Mouse (Mus musculus): Measurements from ENCODE around the gene Oaz1. TPM values are rescaled to one million over a fixed set of nuclear protein-coding genes. Genes with fewer than 3 reads are reported as not detected.

Oaz1 gene
- polyA plus RNA-seq, 1 experiment from 2014 or later: 1,786 TPM

GRCm38 (mm10) chr10:80841685-80842084 is 15.2 kb downstream of the Oaz1 start:
- H3K4me1 ChIP-seq: peaks cover 14% of the 10 kb centered on the region
- H3K27me3 ChIP-seq: peaks cover 69% of the 10 kb centered on the region
- WGBS: 68% methylated on average over 2 of the region's 2 CpGs
- H3K27ac ChIP-seq: no peak overlapping the region
- no peaks in the 10 kb centered on the region for H3K9me3 ChIP-seq
- no peak overlapping the region for H3K4me2 ChIP-seq (replicated peaks)
- H3K36me3 ChIP-seq: no peaks in the 10 kb centered on the region
- ATAC-seq (ENCODE audit: insufficient number of reproducible peaks, insufficient read depth, low FRiP score, low TSS enrichment): no peak
- 0 out of 2 replicates have a peak overlapping the region, but pooled peaks have one; percentile 5 for H3K9ac ChIP-seq
- H3K4me3 ChIP-seq: no peak overlapping the region

DNA sequence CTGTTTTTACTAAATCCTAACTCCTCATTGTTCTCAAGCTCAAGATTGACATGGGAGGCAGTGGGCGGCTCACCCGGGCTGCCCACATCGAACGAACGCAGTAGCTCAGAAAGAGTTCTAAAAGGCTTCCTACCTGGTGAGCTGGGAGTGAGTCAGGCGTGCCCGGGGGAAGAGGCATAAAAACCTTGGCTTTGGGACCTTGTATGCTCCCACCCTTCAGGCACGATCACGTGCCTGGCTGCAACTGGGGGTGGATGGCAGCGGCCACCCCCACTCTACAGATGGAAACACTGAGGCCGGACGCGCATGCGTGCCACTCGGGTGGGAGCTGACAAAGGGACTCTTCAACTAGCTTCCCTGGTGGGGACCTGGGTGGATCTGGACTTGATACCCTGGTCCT is 15.9 kb downstream of the Oaz1 start:
- H3K27ac ChIP-seq: no peak overlapping the region
- no peaks in the 10 kb centered on the region for H3K9me3 ChIP-seq
- ATAC-seq (ENCODE audit: insufficient number of reproducible peaks, insufficient read depth, low FRiP score, low TSS enrichment): no peak
- peaks cover 14% of the 10 kb centered on the region for H3K4me1 ChIP-seq
- no peaks in the 10 kb centered on the region for H3K36me3 ChIP-seq
- no peak overlapping the region for H3K4me2 ChIP-seq (replicated peaks)
- no peak overlapping the region for H3K9ac ChIP-seq
- WGBS: 84% methylated on average over 15 of the region's 15 CpGs
- peaks cover 62% of the 10 kb centered on the region for H3K27me3 ChIP-seq
- H3K4me3 ChIP-seq: no peak overlapping the region

GRCm38 (mm10) chr10:80843087-80843930 is 16.9 kb downstream of the Oaz1 start:
- WGBS: 8% methylated on average over 32 of the region's 32 CpGs
- peaks cover 55% of the 10 kb centered on the region for H3K27me3 ChIP-seq
- H3K4me3 ChIP-seq: peak overlapping the region; percentile 54
- peak overlapping the region; percentile 94 for H3K4me2 ChIP-seq (replicated peaks)
- peaks cover 10% of the 10 kb centered on the region for H3K4me1 ChIP-seq
- H3K9ac ChIP-seq: peak overlapping the region; percentile 65
- no peak for ATAC-seq (ENCODE audit: insufficient number of reproducible peaks, insufficient read depth, low FRiP score, low TSS enrichment)
- no peaks in the 10 kb centered on the region for H3K9me3 ChIP-seq
- no peaks in the 10 kb centered on the region for H3K36me3 ChIP-seq
- H3K27ac ChIP-seq: no peak overlapping the region

DNA sequence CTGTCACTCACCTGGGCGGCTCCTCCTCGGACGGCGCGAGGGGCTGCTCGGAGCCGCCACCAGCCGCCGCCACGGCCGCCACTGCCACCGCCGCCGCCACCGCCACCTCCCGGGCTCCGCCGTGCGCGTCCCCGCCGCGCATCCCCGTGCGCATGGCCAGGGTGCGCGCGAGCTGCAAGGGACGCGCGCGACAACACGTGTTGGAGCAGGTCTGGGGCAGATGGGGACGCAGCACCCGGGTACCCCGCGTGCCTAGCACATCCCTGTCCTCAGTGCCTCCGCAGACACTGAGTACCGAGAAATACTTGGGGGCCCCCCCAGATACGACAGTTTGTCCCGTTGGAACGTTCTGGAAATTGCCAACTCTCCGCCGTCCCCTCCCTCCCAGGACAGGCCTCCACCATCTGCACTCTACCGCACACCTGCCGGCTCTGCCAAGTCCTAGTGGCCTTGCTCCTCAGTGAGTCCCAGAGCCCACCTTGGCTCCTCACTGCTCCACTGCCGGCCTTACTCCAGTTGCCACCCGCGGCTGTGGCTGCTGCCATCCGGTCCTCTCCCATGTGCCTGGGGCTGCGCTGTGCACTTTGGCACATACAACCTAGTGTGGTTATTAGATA is 17.6 kb downstream of the Oaz1 start, which contains the start of gene Lingo3:
TSS of gene Lingo3 (minus strand) at position 109 of the 617 bp plus-strand sequence.
- ATAC-seq (ENCODE audit: insufficient number of reproducible peaks, insufficient read depth, low FRiP score, low TSS enrichment): no peak
- H3K27me3 ChIP-seq: peaks cover 52% of the 10 kb centered on the region
- no peak within 1 kb of the TSS for H3K27ac ChIP-seq

GRCm38 (mm10) chr10:80845055-80845693 is 18.7 kb downstream of the Oaz1 start:
- ATAC-seq (ENCODE audit: insufficient number of reproducible peaks, insufficient read depth, low FRiP score, low TSS enrichment): no peak
- WGBS: 62% methylated on average over 8 of the region's 8 CpGs
- H3K9me3 ChIP-seq: no peaks in the 10 kb centered on the region
- H3K4me1 ChIP-seq: peaks cover 10% of the 10 kb centered on the region
- H3K27ac ChIP-seq: no peak overlapping the region
- no peak overlapping the region for H3K9ac ChIP-seq
- 0 out of 2 replicates have a peak, but pooled peaks cover 2% of the 10 kb centered on the region for H3K36me3 ChIP-seq
- no peak overlapping the region for H3K4me2 ChIP-seq (replicated peaks)
- H3K27me3 ChIP-seq: peaks cover 52% of the 10 kb centered on the region
- no peak overlapping the region for H3K4me3 ChIP-seq

More for the DNA sequence above, 17.6 kb downstream of the Oaz1 start, which contains the start of gene Lingo3:
- H3K9ac ChIP-seq: peak within 1 kb of the TSS; percentile 65
- peak within 1 kb of the TSS; percentile 94 for H3K4me2 ChIP-seq (replicated peaks)
- 3% methylated on average over 51 of the region's 51 CpGs for WGBS
- no peaks in the 10 kb centered on the region for H3K36me3 ChIP-seq
- H3K4me3 ChIP-seq: peak within 1 kb of the TSS; percentile 54
- H3K9me3 ChIP-seq: no peaks in the 10 kb centered on the region
- H3K4me1 ChIP-seq: peaks cover 10% of the 10 kb centered on the region

DNA sequence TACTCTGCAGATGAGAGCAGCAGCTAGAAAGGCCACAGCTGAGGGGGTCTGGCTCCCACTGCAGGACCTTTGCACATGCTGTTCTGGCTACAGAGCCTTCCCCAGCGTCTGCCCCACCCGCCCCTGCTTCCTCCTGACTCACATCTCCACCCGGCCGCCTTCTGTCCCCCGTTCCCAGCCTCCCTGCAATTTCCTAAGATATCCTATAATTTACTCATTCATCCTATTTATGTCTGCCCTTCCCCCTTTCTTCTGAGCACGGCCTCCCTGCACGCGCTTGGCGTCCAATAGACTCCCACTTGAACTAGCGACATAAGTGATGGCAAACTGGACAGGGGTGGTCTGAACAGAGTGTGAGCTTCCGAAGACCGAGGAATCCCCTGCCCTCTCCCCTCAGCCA is 19.3 kb downstream of the Oaz1 start:
- Histone ChIP-seq H3K36me3 (0 out of 2 replicates have a peak, but pooled peaks cover 2% of the 10 kb centered on the region), H3K4me3 (no peak overlapping the region), H3K4me1 (peaks cover 10% of the 10 kb centered on the region), H3K9me3 (no peaks in the 10 kb centered on the region), H3K27ac (no peak overlapping the region), H3K27me3 (peaks cover 52% of the 10 kb centered on the region), H3K4me2 (replicated peaks) (no peak overlapping the region), H3K9ac (no peak overlapping the region)
- ATAC-seq (ENCODE audit: insufficient number of reproducible peaks, insufficient read depth, low FRiP score, low TSS enrichment): no peak
- WGBS: 84% methylated on average over 12 of the region's 12 CpGs

GRCm38 (mm10) chr10:80848571-80848970 is 22.1 kb downstream of the Oaz1 start:
- H3K4me3 ChIP-seq: no peak overlapping the region
- H3K9ac ChIP-seq: no peak overlapping the region
- H3K27ac ChIP-seq: no peak overlapping the region
- ATAC-seq (ENCODE audit: insufficient number of reproducible peaks, insufficient read depth, low FRiP score, low TSS enrichment): no peak
- H3K4me1 ChIP-seq: peaks cover 10% of the 10 kb centered on the region
- no peaks in the 10 kb centered on the region for H3K9me3 ChIP-seq
- H3K36me3 ChIP-seq: peaks cover 26% of the 10 kb centered on the region
- peaks cover 31% of the 10 kb centered on the region for H3K27me3 ChIP-seq
- WGBS: 16% methylated on average over 10 of the region's 10 CpGs
- no peak overlapping the region for H3K4me2 ChIP-seq (replicated peaks)

- Histone ChIP-seq H3K9ac (peak within 1 kb of the TSS; percentile 84), H3K9me3 (no peaks in the 10 kb centered on the region), H3K4me3 (peak within 1 kb of the TSS; percentile 87), H3K27me3 (no peaks in the 10 kb centered on the region), H3K4me1 (peaks cover 34% of the 10 kb centered on the region), H3K36me3 (peaks cover 24% of the 10 kb centered on the region), H3K4me2 (replicated peaks) (peak within 1 kb of the TSS; percentile 98), H3K27ac (peak within 1 kb of the TSS; percentile 46)
- WGBS: under 1% methylated on average over 81 of the region's 81 CpGs
- peak; percentile 37; the same call in 1 of the 2 replicates for ATAC-seq (ENCODE audit: insufficient number of reproducible peaks, insufficient read depth, low FRiP score, low TSS enrichment)
Observed at GRCm38 (mm10) chr10:80854913-80855748, 28.7 kb downstream of the Oaz1 start, which contains the start of the genes Lsm7 and Sppl2b. Lsm7 (minus strand) TSS chr10:80855209. Sppl2b (plus strand) TSS chr10:80855275.

- peak overlapping the region; percentile 87 for H3K4me3 ChIP-seq
- peaks cover 24% of the 10 kb centered on the region for H3K36me3 ChIP-seq
- 18% methylated on average over 11 of the region's 11 CpGs for WGBS
- peak overlapping the region; percentile 84 for H3K9ac ChIP-seq
- no peak overlapping the region for H3K27ac ChIP-seq
- no peaks in the 10 kb centered on the region for H3K27me3 ChIP-seq
- peak overlapping the region; percentile 98 for H3K4me2 ChIP-seq (replicated peaks)
- peaks cover 34% of the 10 kb centered on the region for H3K4me1 ChIP-seq
- H3K9me3 ChIP-seq: no peaks in the 10 kb centered on the region
- ATAC-seq (ENCODE audit: insufficient number of reproducible peaks, insufficient read depth, low FRiP score, low TSS enrichment): no peak
Observed at GRCm38 (mm10) chr10:80855749-80856073, 29.3 kb downstream of the Oaz1 start.

- Histone ChIP-seq H3K4me2 (replicated peaks) (peak overlapping the region; percentile 98), H3K4me1 (peaks cover 34% of the 10 kb centered on the region), H3K27ac (peak overlapping the region; percentile 38; the same call in 1 of the 2 replicates), H3K9me3 (no peaks in the 10 kb centered on the region), H3K27me3 (no peaks in the 10 kb centered on the region), H3K9ac (peak overlapping the region; percentile 84), H3K4me3 (peak overlapping the region; percentile 87), H3K36me3 (peaks cover 19% of the 10 kb centered on the region)
- no peak for ATAC-seq (ENCODE audit: insufficient number of reproducible peaks, insufficient read depth, low FRiP score, low TSS enrichment)
- 51% methylated on average over 3 of the region's 3 CpGs for WGBS
Observed at GRCm38 (mm10) chr10:80856267-80856666, 29.8 kb downstream of the Oaz1 start.

DNA sequence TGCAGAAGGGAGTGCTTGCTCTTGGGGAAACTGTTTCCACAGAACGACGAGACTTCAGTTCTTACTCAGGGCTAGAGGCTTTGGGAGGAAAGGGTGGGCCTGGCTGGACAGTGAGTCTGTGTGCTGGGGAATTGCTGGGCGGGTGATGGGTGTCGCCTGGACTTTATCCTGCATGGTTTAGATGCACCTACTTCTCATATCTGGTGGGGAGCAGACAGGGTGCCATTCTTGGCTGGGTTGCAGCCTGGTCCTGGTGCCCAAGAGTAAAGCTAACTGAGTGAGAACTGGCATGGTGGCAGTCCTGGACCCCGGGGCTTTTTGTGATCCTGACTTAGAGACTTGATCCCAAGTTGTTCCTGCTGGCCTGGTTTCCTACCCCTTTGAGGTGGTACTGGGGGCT is 30.5 kb downstream of the Oaz1 start:
- Histone ChIP-seq H3K36me3 (peaks cover 19% of the 10 kb centered on the region), H3K4me1 (peaks cover 34% of the 10 kb centered on the region), H3K4me3 (0 out of 2 replicates have a peak overlapping the region, but pooled peaks have one; percentile 87), H3K27ac (0 out of 2 replicates have a peak overlapping the region, but pooled peaks have one; percentile 38), H3K27me3 (no peaks in the 10 kb centered on the region), H3K4me2 (replicated peaks) (peak overlapping the region; percentile 98; the same call in 1 of the 2 replicates), H3K9me3 (no peaks in the 10 kb centered on the region), H3K9ac (peak overlapping the region; percentile 84)
- ATAC-seq (ENCODE audit: insufficient number of reproducible peaks, insufficient read depth, low FRiP score, low TSS enrichment): no peak
- WGBS: 59% methylated on average over 5 of the region's 5 CpGs

Data from embryonic facial prominence, embryonic 12.5 days (tissue).